Mouse (Mus musculus) naive thymus-derived CD4-positive, alpha-beta T cell, adult 2 months (primary cell): ENCODE measurements around the gene Foxp1.
A peak's percentile ranks its signal among the peaks of the same experiment; 100 is the strongest.

Source experiments
- DNase-seq: peaks from one replicate; pipeline ENCODE4 v3.0.0-alpha.2; 2011; ENCODE audit warnings: low read depth

Foxp1 gene

DNA sequence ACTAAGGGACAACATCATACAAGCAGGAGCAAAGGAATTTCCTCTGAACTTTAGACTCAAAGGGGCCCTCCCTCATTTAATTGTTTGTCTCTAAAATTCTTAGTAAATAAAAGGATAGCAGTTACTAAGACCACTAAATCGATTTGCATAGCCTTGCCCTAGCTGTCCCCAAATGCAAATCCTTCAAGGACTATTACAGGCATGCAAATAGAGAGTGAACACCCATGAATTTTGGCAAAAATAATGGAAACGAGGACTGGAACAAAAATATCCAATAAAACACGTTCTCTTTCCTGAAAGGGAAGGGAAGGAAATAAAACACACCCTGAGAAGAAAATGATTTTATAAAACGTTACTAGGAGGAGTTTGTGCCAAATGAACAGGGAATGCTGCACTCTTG is 390.7 kb downstream of the Foxp1 start:
- no peak for DNase-seq

- no peak for DNase-seq
Observed at GRCm38 (mm10) chr6:99130758-99131410, 391.6 kb downstream of the Foxp1 start.

- DNase-seq = peak; percentile 31
Observed at GRCm38 (mm10) chr6:99126717-99127116, 395.8 kb downstream of the Foxp1 start.

DNA sequence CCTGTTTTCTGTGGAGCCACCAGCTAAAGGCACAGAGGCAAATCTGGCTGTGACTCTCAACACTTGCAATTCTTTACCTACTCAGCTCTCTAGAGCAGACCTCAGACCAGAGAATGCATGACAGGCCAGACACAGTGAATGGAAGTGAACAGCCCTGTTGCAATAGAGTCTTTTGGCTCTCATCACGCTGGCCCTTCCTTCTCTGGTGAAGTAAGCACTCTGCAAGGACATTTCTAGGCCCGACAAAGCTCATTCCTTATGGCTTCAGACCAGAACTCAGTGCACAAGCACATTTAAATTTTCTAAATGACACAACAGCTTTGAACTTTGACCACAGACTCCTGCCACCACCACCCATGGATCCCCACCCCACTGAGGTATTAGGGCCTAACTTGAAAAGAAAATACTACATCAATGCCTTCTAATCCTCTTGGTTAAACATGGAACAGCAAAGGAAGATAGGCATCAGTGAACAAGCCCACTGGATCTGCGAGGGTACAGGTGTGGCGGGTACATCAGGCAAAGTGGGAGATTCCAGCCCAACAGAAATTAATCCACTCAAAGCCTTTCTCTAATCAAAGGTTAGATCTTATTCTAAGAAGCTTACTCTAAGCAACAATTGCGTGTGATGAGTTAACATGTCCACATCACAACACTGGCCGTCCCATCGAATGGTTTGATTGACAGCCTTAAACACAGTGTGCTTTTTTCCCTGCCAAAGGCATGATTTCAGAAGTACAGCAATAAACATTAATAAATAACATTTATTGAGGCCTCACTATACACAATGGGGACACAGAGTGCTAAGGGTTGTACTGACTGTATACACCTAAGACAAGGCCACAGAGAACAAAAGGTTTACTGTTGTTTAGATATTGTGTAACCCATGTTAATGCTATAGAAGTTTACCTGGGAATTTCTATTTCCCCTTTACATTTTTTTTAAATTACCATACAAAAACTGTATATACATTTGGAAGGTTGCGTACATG is 401.4 kb downstream of the Foxp1 start:
- DNase-seq = no peak

DNA sequence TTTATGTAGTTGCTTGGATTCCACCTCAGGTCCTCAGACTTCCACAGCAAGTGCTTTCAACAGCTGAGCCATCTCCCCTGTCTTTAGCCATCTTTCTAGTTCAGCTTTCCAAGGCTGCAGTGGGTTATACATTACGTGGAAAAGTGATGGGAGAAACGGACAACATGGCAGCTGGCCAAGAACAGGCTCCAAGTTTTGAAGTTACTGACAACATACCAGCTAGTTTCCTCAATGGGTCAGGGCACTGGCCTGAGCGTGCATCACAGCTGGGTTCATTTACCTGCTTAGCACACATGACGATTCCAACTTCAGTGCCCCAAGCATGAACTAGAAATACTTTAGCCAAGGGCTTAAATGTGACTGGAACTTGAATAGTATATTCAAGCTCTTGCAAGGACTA is 404.0 kb downstream of the Foxp1 start:
- no peak for DNase-seq

GRCm38 (mm10) chr6:99117411-99117810 is 405.1 kb downstream of the Foxp1 start:
- DNase-seq = no peak

DNA sequence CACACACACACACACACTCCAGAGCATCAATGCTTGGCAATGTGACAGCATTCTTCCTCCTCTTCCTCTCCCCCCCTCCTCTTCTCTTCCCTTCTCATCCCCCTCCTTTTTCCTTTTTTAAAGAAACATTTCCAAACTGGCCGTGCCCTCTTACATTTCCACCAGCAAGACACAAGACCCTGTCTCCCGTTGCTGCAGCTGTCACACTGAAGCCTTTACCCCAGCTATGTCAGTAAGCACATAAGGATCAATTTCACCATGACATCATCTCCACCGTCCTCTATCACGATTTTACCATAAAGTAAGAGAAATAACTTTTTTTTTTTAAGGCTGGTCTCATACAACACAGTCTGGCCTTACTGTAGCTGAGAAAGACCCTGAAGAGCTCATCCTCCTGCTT is 410.7 kb downstream of the Foxp1 start:
- no peak for DNase-seq

GRCm38 (mm10) chr6:99108417-99108816 is 414.1 kb downstream of the Foxp1 start:
- DNase-seq = no peak

DNA sequence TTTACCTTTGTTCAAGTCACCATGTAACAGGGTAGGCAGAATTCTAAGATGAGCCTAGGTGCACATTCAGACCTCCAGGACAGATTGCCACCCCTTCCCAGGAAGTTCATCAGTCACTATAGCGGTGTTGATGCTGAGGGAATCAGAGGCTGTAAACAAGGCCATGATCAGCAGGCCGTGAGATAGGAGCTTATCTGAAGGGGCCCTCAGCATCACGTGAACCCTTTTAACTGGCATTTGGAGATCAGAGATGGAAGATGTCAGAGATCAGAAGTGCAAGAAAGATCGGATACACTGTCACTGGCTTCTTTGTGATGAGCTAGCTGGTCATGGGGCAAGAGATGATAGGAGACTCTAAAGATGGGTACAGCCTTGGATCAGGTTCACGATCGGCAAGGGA is 414.8 kb downstream of the Foxp1 start:
- no peak for DNase-seq

DNA sequence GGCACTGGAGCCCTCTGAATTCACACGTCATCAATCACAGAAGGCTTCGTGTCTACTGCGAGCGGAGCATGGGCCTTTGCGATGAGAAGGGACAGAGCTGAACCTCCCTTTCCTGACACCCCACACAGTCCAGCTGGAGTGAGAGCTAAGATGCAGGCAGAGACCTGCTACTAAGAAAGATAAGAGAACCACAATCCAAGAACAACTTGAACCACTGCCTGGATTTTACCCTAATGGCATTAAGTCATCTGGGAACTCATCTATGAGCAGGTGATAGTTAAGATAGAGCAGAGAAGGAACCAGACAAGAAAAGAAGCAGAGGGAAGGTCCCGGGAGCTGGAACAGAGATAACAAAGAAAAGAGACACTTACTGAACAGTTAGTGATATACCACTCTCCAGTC is 415.4 kb downstream of the Foxp1 start:
- no peak for DNase-seq

GRCm38 (mm10) chr6:99105979-99106378 is 416.5 kb downstream of the Foxp1 start:
- no peak for DNase-seq

DNA sequence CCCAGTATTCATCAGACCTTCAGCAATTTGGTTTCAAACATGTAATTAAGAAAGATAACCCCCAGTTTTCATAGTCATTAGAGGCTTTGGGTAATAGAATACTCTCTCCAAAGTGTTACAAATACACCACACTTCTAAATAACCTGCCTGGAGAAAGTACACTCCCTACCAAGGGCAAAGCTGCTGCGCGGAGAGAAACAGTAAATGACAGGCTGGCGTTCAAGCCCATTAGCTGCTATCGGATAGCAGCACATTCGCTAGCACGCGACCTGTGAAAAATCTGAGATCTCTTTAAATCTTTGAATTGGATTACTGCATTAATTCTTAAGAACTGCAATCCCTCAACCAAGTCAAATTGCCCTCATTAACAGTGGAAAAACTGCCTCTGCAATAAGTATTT is 418.1 kb downstream of the Foxp1 start:
- DNase-seq = no peak

GRCm38 (mm10) chr6:99103911-99104310 is 418.6 kb downstream of the Foxp1 start:
- DNase-seq = no peak

- DNase-seq = no peak
Observed at GRCm38 (mm10) chr6:99101489-99101908, 421.0 kb downstream of the Foxp1 start.

DNA sequence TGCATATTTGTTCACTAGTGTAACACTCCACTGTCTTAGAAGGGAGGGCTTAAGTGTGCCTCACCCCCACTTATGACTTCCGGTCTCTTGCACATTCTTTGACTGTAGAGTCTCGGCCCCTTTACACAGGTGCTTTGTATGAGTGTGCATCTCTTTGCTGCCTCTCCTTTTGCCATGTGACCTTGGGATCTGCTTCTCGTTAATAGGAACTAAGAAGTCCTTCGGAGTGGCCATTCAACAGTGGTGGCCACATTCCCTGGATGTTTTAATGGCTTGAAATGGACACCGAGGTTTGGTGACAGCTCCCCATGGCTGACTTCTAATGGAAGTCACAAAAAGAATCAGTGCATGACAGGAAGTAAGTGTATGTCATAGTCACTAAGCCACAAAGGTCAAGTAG is 422.2 kb downstream of the Foxp1 start:
- DNase-seq = no peak

DNA sequence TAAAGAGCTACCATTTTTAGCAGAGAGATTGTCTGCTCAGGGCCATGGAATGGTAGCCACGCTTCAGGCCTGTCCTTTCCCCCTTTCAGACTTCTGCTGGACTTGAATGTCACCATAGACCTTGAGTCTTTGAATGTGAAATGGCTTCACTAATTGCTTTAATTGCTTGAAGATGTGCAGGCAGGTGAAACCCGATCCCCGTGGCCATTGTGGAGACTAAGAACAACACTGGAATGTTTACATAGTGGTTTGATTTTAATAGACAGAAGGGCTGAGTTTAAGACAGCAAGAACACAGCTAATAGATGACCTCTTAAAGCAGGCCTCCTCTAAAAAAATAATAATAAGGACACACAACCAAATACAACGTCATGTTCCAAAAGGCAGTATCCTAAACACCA is 422.7 kb downstream of the Foxp1 start:
- DNase-seq = no peak

DNA sequence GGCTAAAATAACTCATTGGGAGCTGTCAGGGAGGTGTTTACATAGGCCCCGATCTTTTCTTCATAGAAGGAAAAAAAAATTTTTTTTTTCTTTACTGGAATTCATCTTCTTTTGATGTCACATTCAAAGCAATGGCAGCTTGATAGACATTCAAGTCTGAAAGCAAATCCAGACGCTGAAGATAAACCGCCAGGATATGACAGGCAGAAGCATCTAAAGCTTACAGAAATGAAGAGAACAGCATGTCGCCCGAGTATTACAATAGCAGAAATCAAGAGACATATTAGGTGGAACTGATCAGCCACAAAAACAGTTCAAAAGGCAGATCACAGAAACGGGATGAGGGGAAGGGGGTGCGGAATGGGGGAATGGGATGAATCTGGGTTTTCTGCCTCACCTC is 425.3 kb downstream of the Foxp1 start:
- peak; percentile 60 for DNase-seq

- no peak for DNase-seq
Observed at GRCm38 (mm10) chr6:99096776-99097166, 425.8 kb downstream of the Foxp1 start.

GRCm38 (mm10) chr6:99096105-99096775 is 426.3 kb downstream of the Foxp1 start:
- DNase-seq = peak; percentile 81

DNA sequence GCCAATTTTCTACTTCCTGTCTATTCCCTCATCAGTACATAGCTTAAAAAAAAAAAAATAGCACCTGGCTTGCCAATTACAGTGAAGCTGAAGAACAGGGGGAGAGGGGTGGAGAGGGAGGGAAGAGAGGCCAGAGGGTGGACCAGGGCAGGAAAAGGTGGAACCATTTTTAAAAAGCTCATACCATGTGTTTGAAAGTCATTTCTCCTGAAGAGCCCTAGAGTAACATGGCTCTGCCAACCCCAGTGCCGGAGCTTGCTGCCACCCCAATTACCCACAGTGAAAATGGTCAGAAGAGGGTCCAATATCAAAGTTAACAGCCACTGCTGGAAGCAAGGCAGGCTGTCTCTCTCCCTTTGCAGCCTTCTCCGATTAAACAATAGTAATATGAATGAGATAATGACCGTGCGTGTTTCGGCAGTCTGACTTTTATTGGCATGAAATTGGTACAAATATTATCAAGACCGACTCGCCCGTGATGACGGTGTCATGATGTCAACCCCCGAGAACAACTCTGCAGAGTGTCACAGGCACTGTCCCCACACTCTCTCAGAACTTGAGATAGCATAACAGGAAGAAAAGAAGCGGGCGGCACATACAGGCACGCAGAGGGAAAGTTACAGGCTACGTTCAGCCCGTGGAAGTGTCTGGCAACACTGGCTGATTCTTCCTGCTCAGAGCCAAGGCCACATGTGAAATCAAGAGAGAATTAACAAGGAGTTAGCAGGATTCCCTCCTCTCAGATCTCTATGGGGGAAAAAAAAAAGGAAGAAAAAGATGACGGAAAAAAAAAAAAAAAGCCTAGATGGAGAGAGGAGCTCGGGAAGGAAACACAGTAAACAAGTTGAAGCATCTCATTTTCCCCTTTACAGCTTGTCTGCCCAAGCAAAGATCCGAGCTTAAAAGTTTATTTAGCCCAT is 427.1 kb downstream of the Foxp1 start:
- peak; percentile 81 for DNase-seq

GRCm38 (mm10) chr6:99094339-99094989 is 428.1 kb downstream of the Foxp1 start:
- no peak for DNase-seq
